Mouse (Mus musculus): ENCODE measurements around the gene Lsp1. TPM values are rescaled to one million over a fixed set of nuclear protein-coding genes. Genes with fewer than 3 reads are reported as not detected.

The Lsp1 gene
- polyA plus RNA-seq, 1 experiment from 2014 or later, result 139 TPM

DNA sequence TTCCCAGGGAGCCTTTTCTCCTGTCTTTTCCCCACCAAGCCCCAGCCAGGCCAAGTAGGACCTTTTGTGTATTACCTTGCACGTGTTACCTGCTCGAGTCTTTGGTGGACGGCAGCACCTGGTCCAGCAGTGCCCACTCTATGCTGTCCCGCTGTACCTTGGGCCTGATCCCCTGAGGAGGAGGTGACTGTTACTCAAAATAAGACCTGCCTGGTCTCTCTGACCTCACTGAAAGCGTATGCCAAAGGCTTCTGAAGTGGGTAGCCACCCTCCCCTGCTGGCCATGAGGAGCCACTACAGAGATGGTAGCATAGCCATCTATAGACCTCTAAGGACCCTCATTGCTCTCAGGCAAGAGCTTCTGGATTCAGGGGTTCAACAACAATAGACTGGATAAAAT lies 36.2 kb downstream of the Lsp1 start:
- no peak overlapping the region for H3K27ac ChIP-seq
- ATAC-seq (replicated peaks; ENCODE audit: low FRiP score), result no peak
- H3K36me3 ChIP-seq, result peaks cover 41% of the 10 kb centered on the region
- 88% methylated on average over 5 of the region's 5 CpGs for WGBS
- no peaks in the 10 kb centered on the region for H3K9me3 ChIP-seq (replicated peaks)
- H3K4me1 ChIP-seq, result peaks cover 18% of the 10 kb centered on the region
- no peak overlapping the region for H3K4me2 ChIP-seq
- H3K27me3 ChIP-seq, result no peaks in the 10 kb centered on the region
- no peak overlapping the region for H3K9ac ChIP-seq
- H3K4me3 ChIP-seq (replicated peaks), result no peak overlapping the region

- Histone ChIP-seq H3K4me3 (replicated peaks) (no peak overlapping the region), H3K9me3 (replicated peaks) (no peaks in the 10 kb centered on the region), H3K27me3 (no peaks in the 10 kb centered on the region), H3K27ac (no peak overlapping the region), H3K4me2 (no peak overlapping the region), H3K4me1 (peaks cover 22% of the 10 kb centered on the region), H3K9ac (no peak overlapping the region), H3K36me3 (peaks cover 32% of the 10 kb centered on the region)
- 98% methylated on average over 2 of the region's 2 CpGs for WGBS
- no peak for ATAC-seq (replicated peaks; ENCODE audit: low FRiP score)
Measured at GRCm38 (mm10) chr7:142497775-142498174, 37.2 kb downstream of the Lsp1 start.

GRCm38 (mm10) chr7:142498575-142498974 lies 38.0 kb downstream of the Lsp1 start, which contains the start of gene Tnnt3:
Gene Tnnt3 (plus strand): TSS chr7:142498836.
- Histone ChIP-seq H3K36me3 (peaks cover 25% of the 10 kb centered on the region), H3K9ac (no peak within 1 kb of the TSS), H3K4me2 (no peak within 1 kb of the TSS), H3K27ac (peak within 1 kb of the TSS; percentile 73), H3K4me3 (replicated peaks) (no peak within 1 kb of the TSS), H3K27me3 (no peaks in the 10 kb centered on the region), H3K9me3 (replicated peaks) (no peaks in the 10 kb centered on the region), H3K4me1 (peaks cover 29% of the 10 kb centered on the region)
- WGBS, result 91% methylated on average over 2 of the region's 2 CpGs
- no peak for ATAC-seq (replicated peaks; ENCODE audit: low FRiP score)

DNA sequence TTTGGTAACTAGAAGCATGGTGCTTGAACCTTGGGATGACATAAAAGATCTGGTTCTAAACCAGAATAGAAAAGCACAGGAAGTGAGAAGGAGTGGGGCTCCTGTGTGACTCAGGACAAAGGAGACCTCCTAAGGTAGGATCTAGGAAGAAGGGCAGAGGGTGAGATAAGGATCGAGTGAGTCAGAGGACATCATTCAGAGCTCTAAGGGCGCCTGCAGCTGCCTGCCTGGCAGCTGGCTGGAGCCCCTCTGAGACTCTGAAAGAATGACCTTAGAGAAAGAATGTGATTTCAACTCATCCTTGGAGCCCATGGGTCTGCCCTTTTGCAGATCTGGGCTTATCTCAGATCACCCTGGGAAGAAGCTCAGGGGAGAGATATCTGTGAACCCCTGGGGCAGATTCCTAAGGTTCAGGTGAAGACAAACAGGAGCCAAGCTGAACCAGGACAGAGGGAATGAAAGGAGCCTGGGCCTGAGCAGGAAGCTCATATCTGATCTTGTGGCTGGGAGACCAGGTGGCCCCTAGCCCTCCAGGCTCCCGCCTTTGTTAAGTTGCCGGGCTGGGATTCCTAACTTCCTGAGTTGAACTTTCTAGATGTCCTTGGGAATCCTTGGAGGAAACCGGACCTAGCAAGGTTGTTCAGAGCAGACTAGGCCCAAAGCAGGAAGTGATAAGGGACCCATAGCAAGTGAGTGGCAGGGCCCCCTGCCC lies 38.6 kb downstream of the Lsp1 start:
- Histone ChIP-seq H3K27ac (peak overlapping the region; percentile 73), H3K9ac (no peak overlapping the region), H3K4me1 (peaks cover 30% of the 10 kb centered on the region), H3K36me3 (peaks cover 19% of the 10 kb centered on the region), H3K9me3 (replicated peaks) (no peaks in the 10 kb centered on the region), H3K4me2 (no peak overlapping the region), H3K4me3 (replicated peaks) (no peak overlapping the region), H3K27me3 (no peaks in the 10 kb centered on the region)
- no peak for ATAC-seq (replicated peaks; ENCODE audit: low FRiP score)
- 59% methylated on average over 5 of the region's 5 CpGs for WGBS

DNA sequence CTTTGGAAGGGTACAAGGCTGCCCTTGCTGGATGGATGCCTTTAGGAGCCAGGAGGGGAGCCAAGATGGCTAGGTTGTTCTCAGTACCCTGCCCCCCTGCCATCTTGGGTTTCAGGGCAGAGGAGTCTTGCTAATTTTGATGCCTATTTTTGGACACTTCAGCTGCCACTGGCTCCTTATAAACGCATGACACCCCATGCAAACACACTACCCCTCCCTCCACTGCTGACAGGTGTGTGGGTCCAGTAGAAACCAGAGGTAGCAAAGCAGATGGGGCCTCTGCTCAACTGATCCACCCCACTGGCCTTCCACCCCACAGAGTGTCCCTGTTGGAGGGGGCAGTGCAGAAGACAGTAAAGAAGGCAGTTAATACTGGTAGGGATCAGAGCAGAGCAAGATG lies 39.4 kb downstream of the Lsp1 start:
- ATAC-seq (replicated peaks; ENCODE audit: low FRiP score), result no peak
- H3K36me3 ChIP-seq, result peaks cover 10% of the 10 kb centered on the region; the same call in 1 of the 2 replicates
- no peaks in the 10 kb centered on the region for H3K9me3 ChIP-seq (replicated peaks)
- no peaks in the 10 kb centered on the region for H3K27me3 ChIP-seq
- peak overlapping the region; percentile 49; the same call in 1 of the 2 replicates for H3K27ac ChIP-seq
- no peak overlapping the region for H3K4me2 ChIP-seq
- H3K9ac ChIP-seq, result no peak overlapping the region; the same call in 1 of the 2 replicates
- H3K4me3 ChIP-seq (replicated peaks), result no peak overlapping the region
- peaks cover 32% of the 10 kb centered on the region for H3K4me1 ChIP-seq
- WGBS, result 81% methylated on average over 1 of the region's 1 CpGs

GRCm38 (mm10) chr7:142503206-142503605 lies 42.6 kb downstream of the Lsp1 start:
- no peaks in the 10 kb centered on the region for H3K36me3 ChIP-seq
- H3K27me3 ChIP-seq, result no peaks in the 10 kb centered on the region; the same call in 1 of the 2 replicates
- H3K4me2 ChIP-seq, result no peak overlapping the region
- no peaks in the 10 kb centered on the region for H3K9me3 ChIP-seq (replicated peaks)
- no peak overlapping the region for H3K27ac ChIP-seq
- WGBS, result 75% methylated on average over 4 of the region's 4 CpGs
- no peak for ATAC-seq (replicated peaks; ENCODE audit: low FRiP score)
- H3K4me1 ChIP-seq, result peaks cover 57% of the 10 kb centered on the region
- H3K4me3 ChIP-seq (replicated peaks), result no peak overlapping the region
- H3K9ac ChIP-seq, result no peak overlapping the region

GRCm38 (mm10) chr7:142505942-142506341 lies 45.3 kb downstream of the Lsp1 start:
- no peak for ATAC-seq (replicated peaks; ENCODE audit: low FRiP score)
- 19% methylated on average over 2 of the region's 2 CpGs for WGBS
- no peaks in the 10 kb centered on the region; the same call in 1 of the 2 replicates for H3K27me3 ChIP-seq
- peaks cover 61% of the 10 kb centered on the region for H3K4me1 ChIP-seq
- H3K9me3 ChIP-seq (replicated peaks), result no peaks in the 10 kb centered on the region
- peak overlapping the region; percentile 45; the same call in 1 of the 2 replicates for H3K27ac ChIP-seq
- no peaks in the 10 kb centered on the region for H3K36me3 ChIP-seq
- no peak overlapping the region for H3K4me2 ChIP-seq
- H3K9ac ChIP-seq, result no peak overlapping the region
- H3K4me3 ChIP-seq (replicated peaks), result no peak overlapping the region

- Histone ChIP-seq H3K9me3 (replicated peaks) (no peaks in the 10 kb centered on the region), H3K27ac (peak overlapping the region; percentile 27; the same call in 1 of the 2 replicates), H3K27me3 (no peaks in the 10 kb centered on the region; the same call in 1 of the 2 replicates), H3K9ac (no peak overlapping the region), H3K4me1 (peaks cover 65% of the 10 kb centered on the region), H3K4me3 (replicated peaks) (no peak overlapping the region), H3K36me3 (no peaks in the 10 kb centered on the region), H3K4me2 (no peak overlapping the region)
- ATAC-seq (replicated peaks; ENCODE audit: low FRiP score), result peak; percentile 15; the same call in 1 of the 2 replicates
- WGBS, result 40% methylated on average over 4 of the region's 4 CpGs
Measured at GRCm38 (mm10) chr7:142506501-142506900, 45.9 kb downstream of the Lsp1 start.

- Histone ChIP-seq H3K4me1 (peaks cover 62% of the 10 kb centered on the region), H3K4me3 (replicated peaks) (no peak overlapping the region), H3K4me2 (no peak overlapping the region), H3K27ac (no peak overlapping the region), H3K9ac (no peak overlapping the region), H3K36me3 (no peaks in the 10 kb centered on the region), H3K27me3 (no peaks in the 10 kb centered on the region; the same call in 1 of the 2 replicates), H3K9me3 (replicated peaks) (no peaks in the 10 kb centered on the region)
- ATAC-seq (replicated peaks; ENCODE audit: low FRiP score), result no peak
- 93% methylated on average over 9 of the region's 9 CpGs for WGBS
Measured at GRCm38 (mm10) chr7:142507453-142507852, 46.8 kb downstream of the Lsp1 start.

DNA sequence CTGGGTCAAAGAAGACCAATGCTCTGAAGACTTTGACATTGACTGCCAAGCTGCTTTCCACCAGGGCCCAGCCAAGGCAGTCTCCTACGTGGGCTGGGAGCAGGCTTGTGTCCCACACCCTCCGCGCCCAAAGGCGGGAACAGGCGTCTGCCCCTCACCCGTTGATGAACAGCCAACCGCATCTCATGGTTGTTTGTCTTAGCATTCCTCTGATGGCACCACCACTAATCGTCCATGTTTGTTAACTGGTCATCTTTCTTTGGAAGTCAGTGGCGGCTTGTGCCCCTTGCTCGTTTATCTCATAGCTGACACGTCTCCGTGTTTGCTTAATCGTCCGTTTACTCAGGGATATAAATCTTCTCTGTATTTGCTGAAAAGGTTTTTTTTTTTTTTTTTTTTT lies 48.9 kb downstream of the Lsp1 start:
- Histone ChIP-seq H3K9ac (no peak overlapping the region), H3K36me3 (no peaks in the 10 kb centered on the region), H3K27ac (peak overlapping the region; percentile 95), H3K27me3 (no peaks in the 10 kb centered on the region; the same call in 1 of the 2 replicates), H3K4me1 (peaks cover 56% of the 10 kb centered on the region), H3K4me2 (peak overlapping the region; percentile 23; the same call in 1 of the 2 replicates), H3K4me3 (replicated peaks) (no peak overlapping the region), H3K9me3 (replicated peaks) (no peaks in the 10 kb centered on the region)
- peak; percentile 27; the same call in 1 of the 2 replicates for ATAC-seq (replicated peaks; ENCODE audit: low FRiP score)
- WGBS, result 10% methylated on average over 14 of the region's 14 CpGs

GRCm38 (mm10) chr7:142510021-142510777 lies 49.6 kb downstream of the Lsp1 start:
- Histone ChIP-seq H3K4me2 (peak overlapping the region; percentile 8; the same call in 1 of the 2 replicates), H3K4me3 (replicated peaks) (no peak overlapping the region), H3K36me3 (no peaks in the 10 kb centered on the region), H3K27ac (peak overlapping the region; percentile 95), H3K27me3 (no peaks in the 10 kb centered on the region; the same call in 1 of the 2 replicates), H3K9ac (0 out of 2 replicates have a peak overlapping the region, but pooled peaks have one; percentile 19), H3K9me3 (replicated peaks) (no peaks in the 10 kb centered on the region), H3K4me1 (peaks cover 53% of the 10 kb centered on the region)
- 10% methylated on average over 12 of the region's 12 CpGs for WGBS
- no peak; the same call in 1 of the 2 replicates for ATAC-seq (replicated peaks; ENCODE audit: low FRiP score)

DNA sequence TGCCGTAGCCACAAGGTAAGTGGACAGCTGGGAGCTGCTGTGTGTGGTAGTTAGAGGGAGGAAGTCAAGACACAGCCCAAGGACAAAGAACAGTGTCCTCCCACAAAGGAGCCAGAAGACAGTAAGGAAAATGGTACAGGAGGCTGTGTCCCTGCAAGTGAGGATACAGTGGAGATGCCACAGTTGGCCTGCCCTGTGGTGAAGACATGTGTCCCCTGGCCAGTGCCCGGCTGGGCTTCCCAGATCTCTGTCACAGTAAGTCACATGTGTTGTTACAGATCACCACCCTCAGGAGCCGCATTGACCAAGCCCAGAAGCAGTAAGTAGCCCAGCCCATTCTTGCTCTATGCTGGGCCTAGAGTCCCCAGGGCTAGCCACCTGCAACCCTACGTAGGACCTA lies 53.4 kb downstream of the Lsp1 start:
- Histone ChIP-seq H3K27ac (0 out of 2 replicates have a peak overlapping the region, but pooled peaks have one; percentile 15), H3K9me3 (replicated peaks) (no peaks in the 10 kb centered on the region), H3K4me2 (no peak overlapping the region), H3K4me3 (replicated peaks) (no peak overlapping the region), H3K36me3 (no peaks in the 10 kb centered on the region), H3K4me1 (peaks cover 43% of the 10 kb centered on the region), H3K27me3 (no peaks in the 10 kb centered on the region), H3K9ac (no peak overlapping the region)
- whole genome bisulfite sequencing, result 78% methylated on average over 4 of the region's 4 CpGs
- ATAC-seq (replicated peaks; ENCODE audit: low FRiP score), result no peak
